Mouse (Mus musculus) lung, adult 18-20 months (tissue): Measurements from ENCODE around the gene Knstrn.

Experiments used
- DNase-seq, 2 experiments: peaks; one replicate each; pipeline ENCODE4 v3.0.0; 2022; ENCODE audit warnings: mixed read lengths in 2 of 2

Knstrn gene

DNA sequence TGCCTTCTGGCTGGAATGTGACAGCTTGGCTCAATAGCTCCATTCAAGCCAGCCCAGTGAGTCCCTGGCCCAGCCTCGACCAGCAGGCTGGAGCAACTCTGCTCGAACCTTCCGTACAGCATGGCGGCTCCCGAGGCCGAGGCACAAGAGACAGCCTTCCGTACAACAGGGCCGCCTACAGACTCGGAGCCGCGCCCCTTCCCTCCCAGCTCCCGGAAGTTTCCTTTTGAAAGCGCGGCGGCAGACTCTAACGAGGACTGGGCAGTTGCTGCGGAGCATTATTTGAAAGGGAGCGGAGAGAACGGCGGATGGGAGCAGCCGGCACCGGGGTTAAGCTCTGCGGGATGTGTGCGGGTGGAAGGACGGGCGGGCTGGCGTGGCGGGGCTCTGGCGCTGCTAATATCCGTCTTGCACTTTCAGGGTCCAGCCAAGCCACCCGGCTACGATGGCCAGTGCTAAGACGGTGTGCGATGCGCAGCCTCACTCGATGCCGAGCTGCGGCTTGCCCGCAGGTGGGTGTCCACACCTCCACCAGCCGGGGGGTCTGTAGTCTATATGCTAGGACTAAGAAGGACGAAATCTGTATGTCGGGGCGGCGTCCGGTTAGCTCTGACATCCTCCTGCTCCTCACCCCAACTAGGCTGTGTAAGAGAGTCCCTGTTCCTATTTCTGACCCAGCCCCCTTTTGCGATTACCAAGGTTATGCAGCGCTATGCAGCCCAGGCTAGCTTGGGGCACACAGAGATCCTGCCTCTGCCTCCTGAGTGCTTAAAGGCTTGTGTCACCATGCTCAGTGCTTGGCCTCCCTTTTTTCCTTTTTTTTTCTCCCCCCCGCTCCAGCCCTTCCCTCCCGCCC is at the start of gene Knstrn:
Gene Knstrn (plus strand): TSS at position 23 of the 856 bp plus-strand sequence.
- DNase-seq = peak; percentile 90 to 94

DNA sequence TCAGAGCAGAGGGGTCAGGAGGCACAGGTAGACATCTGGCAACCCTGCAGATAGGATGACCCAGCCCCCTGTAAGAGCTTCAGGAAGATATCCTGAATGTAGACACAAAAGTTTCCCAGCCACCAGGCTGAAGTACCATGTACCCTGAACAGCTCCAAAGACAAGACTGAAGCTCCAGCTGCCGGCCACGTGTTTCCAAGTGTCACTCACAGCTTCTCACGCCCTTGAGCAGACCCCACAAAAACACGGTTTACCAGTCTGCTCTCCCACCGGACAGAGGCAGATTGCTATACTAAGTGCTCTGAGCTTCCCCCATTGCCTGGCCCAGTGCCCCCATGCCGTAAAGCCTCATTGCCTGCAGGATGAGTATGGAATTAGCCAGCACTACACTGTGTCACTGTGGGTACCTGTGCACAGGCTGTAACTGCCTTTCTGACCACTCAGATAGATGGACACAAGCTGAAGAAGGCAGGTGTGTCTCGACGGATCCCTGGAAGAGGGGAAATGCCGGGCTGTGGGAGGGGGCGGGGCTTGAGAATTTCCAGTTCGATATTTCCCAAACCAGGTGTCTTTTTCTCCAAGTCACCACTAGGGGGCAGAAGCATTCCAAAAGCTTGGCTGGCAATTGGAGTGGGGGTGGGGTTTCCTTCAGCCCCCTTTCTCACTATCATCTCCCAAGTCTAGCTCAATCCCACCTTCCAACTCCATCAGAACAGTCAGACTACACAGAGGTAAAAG is 49.5 kb upstream of the Knstrn start:
- DNase-seq = peak in 1 of 2 experiments; percentile 70

DNA sequence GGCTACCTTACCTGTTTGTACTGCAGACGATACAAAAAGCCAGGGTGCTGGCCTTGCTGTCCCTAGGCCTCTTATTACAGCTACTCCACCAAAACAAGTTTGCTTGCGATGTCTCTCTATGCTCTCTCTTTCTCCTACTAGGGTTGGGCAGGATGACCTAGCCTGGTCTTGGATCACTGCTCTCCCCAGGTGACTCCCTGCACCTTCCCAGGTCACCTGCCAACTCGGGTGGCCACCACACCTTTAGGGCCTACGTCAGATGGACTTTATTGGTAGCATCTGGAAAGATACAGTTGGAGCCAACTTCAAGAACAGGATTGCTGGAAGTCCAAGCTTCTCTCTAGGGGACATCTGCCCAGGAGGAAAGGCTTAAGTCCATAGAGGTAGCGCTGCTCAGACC is 48.9 kb upstream of the Knstrn start:
- DNase-seq = no peak

DNA sequence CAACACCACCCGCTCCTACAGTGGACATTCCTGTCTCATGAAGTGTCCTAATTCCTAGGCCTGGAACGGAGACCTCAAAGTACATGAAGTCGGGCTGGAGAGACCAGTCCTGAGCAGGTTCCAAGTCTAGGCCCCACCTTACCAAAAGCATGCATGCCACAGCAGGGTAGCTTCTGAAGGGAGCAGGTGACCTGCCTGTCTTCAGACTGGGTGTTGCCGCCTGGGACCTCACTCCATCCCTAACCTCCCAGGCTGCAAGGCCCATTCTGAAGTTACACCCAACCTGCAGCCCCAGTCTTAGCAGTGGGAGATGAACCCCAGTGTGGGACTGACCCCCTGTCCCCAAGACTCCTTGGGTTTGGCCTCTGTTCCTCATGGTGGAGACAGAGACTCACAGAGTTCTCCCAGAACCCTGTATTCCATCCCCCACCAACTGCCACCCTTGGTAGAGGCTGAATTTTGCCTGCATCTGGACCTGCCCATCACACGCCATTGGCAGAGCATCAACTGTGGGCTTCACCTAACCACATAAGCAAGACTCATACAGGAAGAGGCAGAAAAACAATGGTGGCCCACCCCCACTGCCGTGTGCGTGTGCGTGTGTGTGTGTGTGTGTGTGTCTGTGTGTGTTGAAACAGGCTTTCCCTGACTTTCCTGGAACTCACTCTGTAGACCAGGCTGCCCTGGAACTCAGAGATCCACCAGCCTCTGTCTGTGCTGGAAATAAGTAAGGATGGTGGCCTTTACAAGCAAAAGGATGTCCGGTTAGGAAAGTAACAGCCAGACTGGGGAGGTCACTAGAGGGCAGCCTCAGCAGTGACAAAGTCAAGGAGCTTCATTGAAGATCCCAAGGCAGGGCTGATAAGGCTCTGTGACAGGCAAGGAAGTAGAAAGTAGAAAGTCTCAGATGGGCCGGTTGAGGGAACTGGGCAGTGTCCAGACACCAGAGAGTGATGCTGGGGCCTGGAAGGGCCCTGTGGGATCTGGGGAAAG is 47.5 kb upstream of the Knstrn start:
- DNase-seq = peak in 1 of 2 experiments; percentile 52

DNA sequence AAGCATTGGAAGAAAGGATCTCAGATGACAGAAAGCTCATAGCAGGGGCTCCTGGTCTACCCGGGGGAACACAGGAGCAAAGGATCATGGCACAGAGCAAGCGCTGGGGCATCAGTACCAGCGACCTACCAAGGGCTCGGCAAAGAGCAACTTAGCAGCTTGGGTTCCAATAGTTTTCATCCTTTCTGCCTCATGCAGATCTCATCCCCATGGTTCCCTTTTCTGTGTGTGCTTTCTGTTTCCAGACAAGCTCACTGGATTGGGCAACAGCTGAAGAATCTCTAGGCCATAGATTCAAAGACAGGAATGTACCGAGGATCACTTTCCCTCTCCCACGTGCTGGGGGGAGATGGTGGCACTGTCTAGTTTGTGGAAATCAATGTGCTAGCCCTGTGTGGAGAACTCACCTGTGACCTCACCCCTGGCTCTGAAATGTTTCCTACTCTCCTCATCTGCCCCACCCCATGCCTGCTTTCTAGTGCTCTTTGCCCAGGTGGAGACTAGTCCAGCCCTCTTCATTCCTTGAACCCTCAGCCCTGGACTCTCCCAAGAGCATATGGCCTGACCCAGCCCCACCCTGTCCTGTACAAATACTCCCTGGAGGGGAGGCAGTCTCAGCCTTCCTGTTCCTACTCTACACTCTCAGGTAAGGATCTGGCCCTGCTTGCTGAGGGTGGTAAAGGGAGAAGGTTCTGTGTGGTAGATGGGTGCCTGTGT is 41.5 kb upstream of the Knstrn start, which contains the start of gene Phgr1:
Gene Phgr1 (plus strand): TSS at position 612 of the 717 bp plus-strand sequence.
- DNase-seq = no peak

DNA sequence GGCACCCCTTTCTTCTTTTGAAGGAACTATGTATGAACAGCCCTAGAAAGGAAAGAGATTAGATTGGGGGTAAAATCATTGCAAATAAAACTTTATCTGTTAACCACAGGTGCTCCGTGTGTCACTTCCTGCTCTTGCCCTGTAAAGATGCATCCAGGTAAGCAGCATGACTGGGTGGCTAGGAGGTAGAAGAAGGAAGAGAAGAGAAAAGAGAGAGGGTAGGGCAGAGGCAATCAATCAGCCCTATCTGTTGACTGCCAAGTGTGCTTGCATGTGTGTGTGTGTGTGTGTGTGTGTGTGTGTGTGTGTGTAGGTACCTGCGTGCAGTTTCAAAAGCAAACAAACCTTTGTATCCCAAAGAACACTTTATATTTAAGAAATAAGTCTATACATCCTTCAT is 39.3 kb upstream of the Knstrn start:
- DNase-seq = no peak

DNA sequence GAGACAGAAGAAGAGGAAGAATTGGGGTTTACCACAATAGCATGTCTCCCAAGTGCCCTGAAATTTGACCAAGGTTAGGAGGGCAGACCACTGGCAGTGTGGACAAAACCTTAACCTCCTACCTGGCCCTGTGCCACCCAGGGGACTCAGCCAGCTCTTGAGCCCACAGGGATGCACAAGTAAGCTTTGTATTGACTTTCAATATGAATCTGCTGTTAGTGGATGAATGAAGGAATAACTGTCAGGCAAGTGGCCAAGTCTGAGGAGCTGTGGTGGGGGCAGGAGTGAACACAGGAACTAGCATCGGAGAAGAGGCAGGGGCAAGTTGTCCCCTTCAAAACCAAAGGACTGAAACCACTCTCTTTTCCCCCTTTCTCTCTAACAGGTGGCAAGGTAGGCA is 38.4 kb upstream of the Knstrn start:
- DNase-seq = no peak

DNA sequence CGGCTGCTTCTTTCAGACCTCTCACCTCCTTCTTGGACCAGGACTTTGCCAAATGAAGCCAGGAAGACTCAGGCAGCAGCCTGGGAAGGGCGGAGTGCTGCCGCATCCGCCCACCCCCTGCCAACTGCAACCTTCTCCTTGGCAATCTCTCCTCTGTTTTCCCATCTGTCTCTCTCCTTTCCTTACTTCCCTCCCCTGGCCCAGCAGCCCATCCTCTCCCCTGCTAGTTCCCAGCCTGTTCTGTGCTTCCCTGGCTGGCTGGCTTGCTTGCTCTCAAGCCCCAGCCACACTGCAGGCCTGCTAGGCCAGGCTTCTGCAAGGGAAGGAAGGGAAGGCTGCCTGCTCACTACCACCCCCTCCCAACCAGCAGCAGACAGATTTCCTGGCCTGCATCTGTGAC is 38.0 kb upstream of the Knstrn start:
- no peak for DNase-seq

DNA sequence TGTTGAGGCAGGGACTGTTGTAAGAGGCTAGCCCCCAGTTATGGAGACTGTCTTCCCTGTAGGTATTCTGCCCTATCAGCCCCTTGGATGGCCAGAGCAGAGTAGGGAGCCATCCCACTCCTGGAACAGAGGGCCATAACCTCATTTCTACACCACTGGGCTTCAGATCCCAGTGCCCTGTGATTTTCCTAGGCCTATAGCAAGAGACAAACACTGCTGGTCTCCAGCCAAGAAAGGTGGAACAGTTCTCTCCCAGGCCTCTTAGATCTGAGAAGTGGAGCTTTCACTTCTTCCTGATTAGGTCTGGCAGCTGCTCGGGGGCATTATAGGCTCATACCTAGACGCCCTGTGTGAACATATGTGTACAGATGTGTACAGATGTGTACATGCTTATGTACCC is 37.5 kb upstream of the Knstrn start:
- DNase-seq = no peak

DNA sequence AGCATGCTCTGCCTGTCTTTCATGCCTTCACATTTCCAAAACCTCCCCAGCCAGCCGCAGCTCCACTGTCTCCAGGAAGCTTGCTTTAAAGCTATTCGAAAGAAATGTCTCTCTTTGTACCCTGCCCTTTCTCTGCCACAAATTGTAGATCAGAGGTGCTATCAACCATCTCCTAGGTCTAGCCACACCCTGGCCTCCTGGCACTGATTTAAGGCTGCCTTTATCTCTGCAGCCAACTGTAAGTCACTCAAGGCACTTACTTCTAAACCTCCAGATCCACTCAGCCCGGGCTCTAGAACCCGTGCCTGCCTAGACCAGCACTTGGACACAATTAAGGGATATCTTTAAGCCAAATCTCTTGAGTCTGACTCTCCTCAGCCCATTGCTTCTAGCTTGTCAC is 35.4 kb upstream of the Knstrn start:
- DNase-seq = no peak

DNA sequence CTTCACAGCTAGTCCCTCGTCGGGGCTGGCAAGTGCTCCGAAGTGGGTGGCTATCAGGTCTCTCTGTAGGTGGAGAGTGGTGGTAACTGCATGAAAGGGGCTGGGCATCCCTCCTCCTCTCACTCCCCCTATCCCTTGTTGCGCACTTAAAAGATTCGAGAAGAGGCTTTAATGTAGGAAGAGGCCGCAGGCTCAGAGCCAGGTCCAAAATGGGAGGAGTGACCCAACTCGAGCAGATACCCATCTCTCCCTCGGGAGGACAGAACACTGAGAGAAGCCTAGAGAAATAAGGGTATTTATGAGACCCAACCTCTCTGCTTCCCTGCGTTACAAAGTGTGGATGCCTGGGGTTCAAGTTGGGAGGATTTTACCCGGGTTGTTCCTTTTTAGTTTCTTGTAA is 34.7 kb upstream of the Knstrn start:
- DNase-seq = no peak

DNA sequence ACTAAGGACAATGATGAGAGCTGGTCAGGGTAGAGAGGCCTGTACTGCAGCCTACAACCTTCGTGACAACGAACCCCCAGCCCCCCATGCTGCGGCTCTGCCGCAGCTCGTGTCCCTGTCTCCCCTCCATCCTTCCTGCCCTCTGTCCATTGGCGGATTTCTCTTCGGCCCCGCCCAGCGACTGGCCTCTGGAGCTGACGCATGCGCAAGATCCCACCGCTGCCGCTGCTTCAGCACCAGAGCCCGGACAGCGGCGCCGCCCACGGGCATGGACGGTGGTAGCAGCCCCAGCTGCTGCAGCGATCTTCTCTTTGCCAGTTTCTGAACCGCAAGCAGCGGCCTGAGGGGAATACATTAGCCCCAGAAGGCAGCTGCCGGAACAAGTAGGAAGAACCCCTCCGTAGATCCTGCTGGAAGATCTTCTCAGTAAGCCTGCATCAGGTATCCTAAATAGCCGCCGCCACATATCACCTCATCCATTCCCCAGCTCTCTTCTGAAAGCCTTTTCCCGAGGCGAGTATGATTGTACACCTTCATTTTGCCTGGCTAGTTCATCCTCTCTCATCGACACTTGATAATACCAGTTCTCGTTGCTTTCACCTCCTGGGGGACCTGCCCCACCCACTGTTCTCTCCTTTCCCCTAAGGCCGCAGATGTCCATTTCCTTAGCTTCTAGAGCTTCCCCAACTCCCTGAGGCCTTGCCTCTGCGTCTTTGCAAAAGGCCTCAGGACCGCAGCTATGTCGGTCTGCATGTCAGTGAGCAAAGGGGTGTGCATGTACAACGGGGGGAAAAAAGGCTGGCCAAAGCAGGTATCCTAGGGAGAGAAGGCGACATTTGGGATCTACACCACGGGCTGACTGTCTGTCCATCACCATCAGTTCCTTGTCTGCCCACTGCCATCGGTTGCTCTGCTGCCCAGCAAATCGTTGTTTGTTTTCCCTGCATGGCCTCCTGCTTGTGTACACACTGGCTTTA is 34.0 kb upstream of the Knstrn start, which contains the start of gene Disp2:
Gene Disp2 (plus strand): TSS at position 216 of the 977 bp plus-strand sequence.
- peak; percentile 93 to 96 for DNase-seq

DNA sequence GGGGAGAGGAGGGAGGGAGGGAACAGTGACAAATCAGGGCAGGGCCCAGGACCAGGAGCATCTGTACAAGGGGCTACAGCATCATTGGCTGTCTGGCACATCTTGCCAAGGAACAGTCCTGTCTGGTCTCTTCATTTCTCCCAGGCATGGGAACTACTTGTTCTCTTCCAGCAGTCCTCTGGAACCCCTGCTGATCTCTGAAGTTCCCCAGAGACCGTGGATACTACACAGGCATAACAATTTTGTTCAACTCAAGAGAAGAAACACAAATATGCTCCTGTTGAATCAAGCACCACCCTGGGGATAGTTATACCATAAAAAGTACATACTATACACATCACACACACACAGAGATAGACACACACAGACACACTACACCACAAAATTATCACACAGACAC is 32.7 kb upstream of the Knstrn start:
- no peak for DNase-seq

DNA sequence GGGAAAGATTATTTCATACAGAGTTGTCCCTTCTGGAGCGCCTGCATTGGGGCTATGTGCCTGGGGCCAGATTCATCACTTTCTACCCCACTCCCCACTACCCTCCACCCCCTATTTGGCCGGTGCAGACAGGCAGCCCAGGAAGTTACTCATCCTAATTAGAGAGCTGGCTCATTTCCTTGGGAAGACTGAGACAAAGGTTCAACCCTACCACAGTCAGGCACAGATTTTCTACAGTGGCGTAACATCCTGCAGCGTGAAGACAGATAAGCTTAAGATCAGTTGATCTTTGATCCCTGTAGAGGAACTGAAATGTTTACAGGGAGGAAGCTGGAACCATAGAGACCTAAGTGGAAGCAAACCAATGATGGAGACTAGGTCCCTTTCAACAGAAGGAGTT is 31.5 kb upstream of the Knstrn start:
- peak in 1 of 2 experiments; percentile 52 for DNase-seq

DNA sequence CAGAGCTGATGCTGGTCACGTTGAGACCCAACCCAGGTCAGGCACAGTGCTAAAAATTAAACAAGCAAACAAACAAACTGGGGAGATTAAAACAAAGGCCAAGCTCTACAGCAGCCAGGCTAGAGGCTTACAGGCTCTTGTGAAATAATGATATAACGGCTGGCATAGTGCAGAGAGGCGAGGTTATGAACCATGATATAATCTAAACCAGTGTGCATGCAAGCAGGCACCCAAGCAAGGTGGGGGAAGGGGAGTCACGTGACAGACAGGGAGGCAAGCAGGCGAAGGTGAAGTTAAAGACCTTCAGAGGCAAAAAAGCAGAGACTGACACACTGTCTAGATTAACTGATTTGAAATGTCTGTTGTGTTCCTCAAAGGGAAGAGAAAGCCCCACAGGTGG is 30.7 kb upstream of the Knstrn start:
- no peak for DNase-seq

DNA sequence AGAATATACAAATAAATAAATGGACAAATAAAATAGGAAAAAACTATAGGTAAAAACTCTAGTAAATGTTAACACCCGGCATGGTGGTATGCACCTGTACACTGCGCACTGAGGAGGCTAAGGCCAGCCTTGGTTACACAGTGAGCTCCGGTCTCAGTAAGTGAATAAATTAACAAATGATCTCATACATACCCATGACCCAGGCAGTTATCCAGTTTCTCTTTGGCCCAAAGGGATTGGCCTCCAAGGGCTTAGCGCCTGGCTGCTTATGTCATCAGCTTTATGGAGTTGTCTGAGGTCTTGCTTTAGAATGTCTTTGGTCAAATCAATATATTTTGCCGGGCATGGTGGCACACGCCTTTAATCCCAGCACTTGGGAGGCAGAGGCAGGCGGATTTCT is 30.1 kb upstream of the Knstrn start:
- DNase-seq = no peak

DNA sequence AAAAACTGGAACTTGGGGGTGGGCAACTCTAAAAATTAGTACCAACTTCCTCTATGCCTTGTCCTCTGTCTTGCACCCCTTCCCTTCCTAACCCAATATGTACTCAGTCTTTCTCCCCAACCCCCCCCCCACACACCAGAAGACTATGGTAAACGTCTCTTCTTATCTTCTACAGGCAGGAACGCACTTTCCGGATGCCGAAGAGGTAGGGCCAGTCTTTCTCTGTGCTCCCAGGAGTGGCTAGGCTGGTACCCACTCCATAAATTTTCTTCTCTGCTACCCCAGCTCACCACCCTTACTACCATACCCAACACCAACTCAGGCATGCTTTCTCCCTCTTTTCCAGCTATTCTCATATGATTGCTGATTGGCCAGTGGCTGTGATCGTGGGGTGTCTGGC is 27.3 kb upstream of the Knstrn start:
- DNase-seq = no peak

DNA sequence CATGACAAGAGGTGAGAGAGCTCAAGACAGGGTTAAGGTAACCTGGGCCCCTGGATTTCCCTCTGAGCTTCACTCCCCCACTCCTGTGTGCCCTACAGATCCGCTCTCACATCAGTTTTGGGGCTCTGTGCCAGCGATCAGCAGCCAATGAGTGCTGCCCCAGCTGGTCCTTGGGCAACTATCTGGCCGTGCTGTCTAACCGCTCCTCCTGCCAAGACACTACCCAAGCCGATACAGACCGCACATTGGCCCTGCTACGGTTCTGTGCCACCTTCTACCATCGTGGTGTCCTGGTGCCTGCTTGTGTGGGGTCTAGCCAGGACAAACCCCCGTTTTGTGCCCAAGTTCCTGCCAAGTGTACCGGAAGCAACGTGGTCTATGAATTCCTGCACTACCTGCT is 24.3 kb upstream of the Knstrn start:
- DNase-seq = no peak

DNA sequence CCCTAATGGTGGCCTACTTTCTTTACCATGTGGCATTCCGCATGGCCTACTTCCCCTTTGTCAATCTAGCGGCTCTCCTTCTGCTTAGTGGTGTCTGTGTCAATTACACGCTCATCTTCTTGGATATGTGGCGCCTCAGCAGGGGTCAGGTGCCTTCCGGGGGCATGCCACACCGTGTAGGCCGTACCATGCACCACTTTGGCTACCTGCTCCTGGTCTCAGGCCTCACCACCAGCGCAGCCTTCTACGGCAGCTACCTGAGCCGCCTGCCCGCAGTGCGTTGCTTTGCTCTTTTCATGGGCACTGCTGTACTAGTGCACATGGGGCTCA is 23.6 kb upstream of the Knstrn start:
- no peak for DNase-seq

DNA sequence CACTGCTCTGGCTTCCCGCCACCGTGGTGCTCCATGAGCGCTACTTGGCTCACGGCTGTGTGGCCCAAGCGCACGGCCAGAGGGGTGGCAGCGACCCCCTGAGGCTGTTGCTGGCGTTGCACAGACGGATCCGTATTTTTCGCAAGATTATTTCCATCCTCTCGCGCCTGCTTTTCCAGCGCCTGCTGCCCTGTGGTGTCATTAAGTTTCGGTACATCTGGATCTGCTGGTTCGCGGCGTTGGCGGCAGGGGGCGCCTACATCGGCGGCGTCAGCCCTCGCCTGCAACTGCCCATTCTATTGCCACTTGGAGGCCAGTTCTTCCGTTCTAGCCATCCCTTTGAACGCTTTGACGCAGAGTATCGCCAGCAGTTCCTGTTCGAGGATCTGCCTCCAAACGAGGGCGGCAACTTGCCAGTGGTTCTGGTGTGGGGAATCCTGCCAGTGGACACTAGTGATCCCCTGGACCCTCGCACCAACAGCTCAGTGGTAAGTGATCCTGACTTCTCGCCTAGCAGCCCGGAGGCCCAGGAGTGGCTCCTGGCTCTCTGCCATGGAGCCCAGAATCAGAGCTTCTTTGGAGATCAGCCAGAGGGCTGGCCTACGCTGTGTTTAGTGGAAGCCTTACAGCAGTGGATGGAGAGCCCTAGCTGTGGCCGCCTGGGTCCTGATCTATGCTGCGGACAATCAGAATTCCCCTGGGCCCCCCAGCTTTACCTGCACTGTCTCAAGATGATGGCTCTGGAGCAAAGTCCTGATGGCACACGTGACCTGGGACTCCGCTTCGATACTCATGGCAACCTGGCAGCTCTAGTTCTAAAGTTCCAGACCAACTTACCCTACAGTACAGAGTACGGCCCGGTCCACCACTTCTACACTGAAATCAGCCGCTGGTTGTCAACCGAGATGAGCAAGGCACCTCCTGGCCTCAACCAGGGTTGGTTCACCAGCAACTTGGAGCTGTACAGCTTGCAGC is 23.0 kb upstream of the Knstrn start:
- peak; percentile 76 to 81 for DNase-seq
